Mouse (Mus musculus): Measurements from ENCODE around the gene Tmem214.

- TF ChIP-seq POLR2A (IDR thresholded peaks at IDR 0.05; ENCODE audit: low read depth, low read length): no peak
- no peak for TF ChIP-seq CTCF (IDR thresholded peaks at IDR 0.05; ENCODE audit: extremely low read depth, insufficient read depth, insufficient read length, insufficient replicate concordance)
Measured at GRCm38 (mm10) chr5:30850556-30850925, 17.3 kb upstream of the Tmem214 start.

Data from spleen, adult 2 months (tissue).